Mouse (Mus musculus) forebrain, embryonic 10.5 days (tissue): ENCODE data around the gene Wdr89. TPM values are rescaled to one million over a fixed set of nuclear protein-coding genes. Genes with fewer than 3 reads are reported as not detected.
"Not testable (repeated sequence)": the region's sequence is repeated elsewhere in the genome, so short reads cannot be mapped to it uniquely, and the experiment has no call there.

Source experiments
- DNase-seq: peaks from one replicate; pipeline ENCODE4 v3.0.0-alpha.2; 2017; ENCODE audit warnings: low spot score; ENCODE audit errors: extremely low spot score
- H3K27ac ChIP-seq: fragments of 300-500 bp; sonication (generic); 2 replicates; pipeline ENCODE4 v1.5.1; 2016; ENCODE audit warnings: mild to moderate bottlenecking
- H3K27me3 ChIP-seq: fragments of 300-500 bp; sonication (generic); 2 replicates; pipeline ENCODE4 v1.6.1; 2016; ENCODE audit warnings: mild to moderate bottlenecking; ENCODE audit not compliant: poor library complexity, severe bottlenecking
- H3K36me3 ChIP-seq: fragments of 300-500 bp; sonication (generic); replicated peaks from 2 replicates; pipeline ENCODE4 v1.6.1; 2016; ENCODE audit warnings: mild to moderate bottlenecking, moderate library complexity
- H3K4me1 ChIP-seq: fragments of 300-500 bp; sonication (generic); 2 replicates; pipeline ENCODE4 v1.6.1; 2016
- H3K4me3 ChIP-seq: fragments of 300-500 bp; sonication (generic); 2 replicates; pipeline ENCODE4 v1.5.1; 2016; ENCODE audit warnings: mild to moderate bottlenecking, moderate library complexity
- H3K9me3 ChIP-seq: fragments of 300-500 bp; sonication (generic); 2 replicates; pipeline ENCODE4 v1.6.1; 2016; ENCODE audit warnings: mild to moderate bottlenecking, moderate library complexity
- WGBS: fragments of 180-500 bp; shearing (Covaris S2); methylation state at CpG from one replicate; pipeline ENCODE4 v1.1.7; 2016; 5-methylcytosine and 5-hydroxymethylcytosine counted together
- polyA plus RNA-seq: library from polyadenylated mRNA; unstranded; fragments of >200 nt; fragmentation: Nextera tagmentation; extraction: Ambion mirVana; gene quantifications from 2 replicates; pipeline ENCODE4 v1.2.1, GENCODE M21; 2016

The Wdr89 gene
- 13.9 and 14.7 TPM in 2 replicates for polyA plus RNA-seq

- peak; percentile 100 for DNase-seq
- H3K27me3 ChIP-seq: no peaks in the 10 kb centered on the region
- no peaks in the 10 kb centered on the region for H3K36me3 ChIP-seq
- H3K4me3 ChIP-seq: peak within 1 kb of the TSS; percentile 77
- WGBS: under 1% methylated on average over 55 of the region's 55 CpGs
- H3K27ac ChIP-seq: peak within 1 kb of the TSS; percentile 94
- no peaks in the 10 kb centered on the region for H3K9me3 ChIP-seq
- H3K4me1 ChIP-seq: peaks cover 24% of the 10 kb centered on the region
These were observed at the start of gene Wdr89 for GRCm38 (mm10) chr12:75669258-75670106. Gene Wdr89 (minus strand): TSS chr12:75669537.

- Histone ChIP-seq H3K27me3 (no peaks in the 10 kb centered on the region), H3K4me1 (no peaks in the 10 kb centered on the region), H3K9me3 (no peaks in the 10 kb centered on the region), H3K36me3 (0 out of 2 replicates have a peak, but pooled peaks cover 4% of the 10 kb centered on the region), H3K27ac (no peak overlapping the region), H3K4me3 (no peak overlapping the region)
- no peak for DNase-seq
- 89% methylated on average over 9 of the region's 9 CpGs for WGBS
These were observed 44.3 kb upstream of the Wdr89 start for GRCm38 (mm10) chr12:75713596-75713995.

- H3K4me3 ChIP-seq, H3K4me1 ChIP-seq, H3K27ac ChIP-seq, H3K27me3 ChIP-seq, DNase-seq, H3K9me3 ChIP-seq, H3K36me3 ChIP-seq: not testable (repeated sequence)
- WGBS: 94% methylated on average over 7 of the region's 7 CpGs
These were observed 43.6 kb upstream of the Wdr89 start for GRCm38 (mm10) chr12:75712905-75713304.

- Histone ChIP-seq H3K4me1 (no peaks in the 10 kb centered on the region), H3K27ac (no peak overlapping the region), H3K27me3 (no peaks in the 10 kb centered on the region), H3K4me3 (no peak overlapping the region), H3K9me3 (no peaks in the 10 kb centered on the region), H3K36me3 (0 out of 2 replicates have a peak, but pooled peaks cover 4% of the 10 kb centered on the region)
- no peak for DNase-seq
- WGBS: 91% methylated on average over 9 of the region's 9 CpGs
These were observed 41.4 kb upstream of the Wdr89 start for GRCm38 (mm10) chr12:75710596-75711376.

GRCm38 (mm10) chr12:75709506-75709905, 40.2 kb upstream of the Wdr89 start:
- Histone ChIP-seq H3K9me3 (no peaks in the 10 kb centered on the region), H3K36me3 (0 out of 2 replicates have a peak, but pooled peaks cover 4% of the 10 kb centered on the region), H3K27me3 (no peaks in the 10 kb centered on the region), H3K4me1 (no peaks in the 10 kb centered on the region), H3K27ac (no peak overlapping the region), H3K4me3 (no peak overlapping the region)
- no peak for DNase-seq
- 88% methylated on average over 2 of the region's 2 CpGs for WGBS

GRCm38 (mm10) chr12:75706670-75707069, 37.3 kb upstream of the Wdr89 start:
- no peak for DNase-seq

GRCm38 (mm10) chr12:75702739-75703122, 33.4 kb upstream of the Wdr89 start:
- H3K4me1 ChIP-seq: peaks cover 13% of the 10 kb centered on the region
- no peak overlapping the region for H3K4me3 ChIP-seq
- 94% methylated on average over 3 of the region's 3 CpGs for WGBS
- peaks cover 6% of the 10 kb centered on the region; the same call in 1 of the 2 replicates for H3K9me3 ChIP-seq
- H3K27me3 ChIP-seq: no peaks in the 10 kb centered on the region
- no peak overlapping the region for H3K27ac ChIP-seq
- no peak for DNase-seq
- H3K36me3 ChIP-seq: no peaks in the 10 kb centered on the region

More at GRCm38 (mm10) chr12:75706670-75707069, 37.3 kb upstream of the Wdr89 start:
- Histone ChIP-seq H3K4me1 (peaks cover 5% of the 10 kb centered on the region), H3K9me3 (no peaks in the 10 kb centered on the region), H3K27me3 (no peaks in the 10 kb centered on the region), H3K36me3 (no peaks in the 10 kb centered on the region), H3K4me3 (no peak overlapping the region), H3K27ac (no peak overlapping the region)
- WGBS: 94% methylated on average over 7 of the region's 7 CpGs

- Histone ChIP-seq H3K9me3 (peaks cover 6% of the 10 kb centered on the region; the same call in 1 of the 2 replicates), H3K27me3 (no peaks in the 10 kb centered on the region), H3K36me3 (no peaks in the 10 kb centered on the region), H3K27ac (peak overlapping the region; percentile 74), H3K4me1 (peaks cover 13% of the 10 kb centered on the region), H3K4me3 (peak overlapping the region; percentile 16)
- no peak for DNase-seq
- WGBS: 77% methylated on average over 14 of the region's 14 CpGs
These were observed 32.9 kb upstream of the Wdr89 start for GRCm38 (mm10) chr12:75702084-75702738.

GRCm38 (mm10) chr12:75701173-75702083, 32.1 kb upstream of the Wdr89 start:
- Histone ChIP-seq H3K27ac (peak overlapping the region; percentile 74), H3K36me3 (no peaks in the 10 kb centered on the region), H3K27me3 (no peaks in the 10 kb centered on the region), H3K4me3 (peak overlapping the region; percentile 16), H3K4me1 (peaks cover 13% of the 10 kb centered on the region), H3K9me3 (peaks cover 6% of the 10 kb centered on the region; the same call in 1 of the 2 replicates)
- 46% methylated on average over 21 of the region's 21 CpGs for WGBS
- peak; percentile 19 for DNase-seq

GRCm38 (mm10) chr12:75698692-75699091, 29.4 kb upstream of the Wdr89 start:
- Histone ChIP-seq H3K4me1 (peaks cover 13% of the 10 kb centered on the region), H3K36me3 (no peaks in the 10 kb centered on the region), H3K4me3 (no peak overlapping the region), H3K27me3 (no peaks in the 10 kb centered on the region), H3K27ac (no peak overlapping the region), H3K9me3 (peaks cover 6% of the 10 kb centered on the region; the same call in 1 of the 2 replicates)
- WGBS: 93% methylated on average over 3 of the region's 3 CpGs
- no peak for DNase-seq

GRCm38 (mm10) chr12:75695845-75696244, 26.5 kb upstream of the Wdr89 start:
- 85% methylated on average over 1 of the region's 1 CpGs for WGBS
- H3K4me3 ChIP-seq, DNase-seq, H3K27me3 ChIP-seq, H3K36me3 ChIP-seq, H3K27ac ChIP-seq, H3K4me1 ChIP-seq: not testable (repeated sequence)
- H3K9me3 ChIP-seq: peaks cover 10% of the 10 kb centered on the region; the same call in 1 of the 2 replicates
